Mouse (Mus musculus): ENCODE measurements around the gene C530008M17Rik.

C530008M17Rik gene

GRCm38 (mm10) chr5:76832529-76833210, 176.4 kb downstream of the C530008M17Rik start:
- no peak for DNase-seq (ENCODE audit: low spot score in 2 of 2)

DNA sequence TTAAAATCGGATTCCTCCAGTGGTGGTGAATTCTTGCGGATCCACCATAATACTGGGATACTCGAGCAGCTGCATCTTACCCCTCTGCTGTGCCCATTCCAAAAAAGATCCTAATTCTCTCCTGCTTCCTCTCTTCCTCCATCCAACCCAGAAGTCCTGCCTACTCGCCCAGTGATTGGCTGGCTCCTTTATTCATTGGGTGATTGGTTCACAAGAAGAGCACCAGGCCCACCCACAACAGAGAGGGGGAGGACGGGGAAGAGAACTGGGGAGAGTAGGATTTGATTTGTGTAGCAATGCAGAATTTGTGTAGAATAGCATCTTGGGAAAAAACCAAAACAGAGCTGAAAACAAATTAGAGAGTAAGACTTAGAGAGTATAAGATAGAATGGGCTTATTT, 180.7 kb downstream of the C530008M17Rik start:
- DNase-seq (ENCODE audit: low spot score in 2 of 2): no peak

- DNase-seq (ENCODE audit: low spot score in 2 of 2): no peak
Observed at GRCm38 (mm10) chr5:76839786-76840185, 183.5 kb downstream of the C530008M17Rik start.

DNA sequence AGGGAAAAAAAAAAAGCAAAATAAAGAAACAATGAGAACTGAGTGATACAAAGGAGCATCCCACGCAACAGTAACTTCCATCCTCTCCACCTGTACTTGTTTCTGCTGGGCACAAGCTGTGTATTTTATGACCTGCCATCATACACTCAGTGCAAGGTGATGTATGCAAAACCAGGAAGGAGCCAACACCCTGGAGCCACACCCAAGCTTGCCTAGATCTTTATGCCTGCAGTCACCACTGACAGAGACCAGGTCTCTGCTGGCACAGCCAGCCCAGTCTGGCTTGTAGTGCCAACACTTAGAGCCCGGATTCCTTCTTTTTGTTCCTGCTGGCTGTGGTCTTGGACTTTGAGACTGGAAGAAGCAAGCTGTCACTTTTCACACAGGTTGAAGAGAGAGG, 185.5 kb downstream of the C530008M17Rik start:
- DNase-seq (ENCODE audit: low spot score in 2 of 2): no peak

GRCm38 (mm10) chr5:76843448-76843847, 187.1 kb downstream of the C530008M17Rik start:
- DNase-seq (ENCODE audit: low spot score in 2 of 2): peak; percentile 51 to 79

- DNase-seq (ENCODE audit: low spot score in 2 of 2): no peak
Observed at GRCm38 (mm10) chr5:76843851-76844419, 187.6 kb downstream of the C530008M17Rik start.

GRCm38 (mm10) chr5:76844618-76845186, 188.4 kb downstream of the C530008M17Rik start:
- no peak for DNase-seq (ENCODE audit: low spot score in 2 of 2)

GRCm38 (mm10) chr5:76847106-76847505, 190.8 kb downstream of the C530008M17Rik start:
- DNase-seq (ENCODE audit: low spot score in 2 of 2): no peak

DNA sequence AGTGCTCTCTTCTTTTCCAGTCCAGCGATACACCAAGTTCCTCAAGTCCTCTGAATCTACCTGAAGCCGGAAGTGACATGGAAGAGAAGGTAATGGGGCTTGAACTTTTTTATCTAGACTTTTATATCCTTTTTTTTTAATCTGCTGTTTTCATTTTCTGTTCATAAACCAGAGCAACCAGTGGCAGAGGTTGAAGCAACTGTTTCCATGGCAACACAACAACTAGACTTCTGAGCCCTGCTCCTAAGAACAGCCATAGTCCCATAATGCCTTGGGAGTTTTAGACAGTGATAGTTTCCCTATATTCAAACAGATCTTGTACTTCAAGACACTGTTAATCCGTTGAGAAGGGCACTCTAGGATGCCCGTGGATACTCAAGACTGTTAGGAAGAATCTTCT, 195.0 kb downstream of the C530008M17Rik start:
- no peak for DNase-seq (ENCODE audit: low spot score in 2 of 2)

DNA sequence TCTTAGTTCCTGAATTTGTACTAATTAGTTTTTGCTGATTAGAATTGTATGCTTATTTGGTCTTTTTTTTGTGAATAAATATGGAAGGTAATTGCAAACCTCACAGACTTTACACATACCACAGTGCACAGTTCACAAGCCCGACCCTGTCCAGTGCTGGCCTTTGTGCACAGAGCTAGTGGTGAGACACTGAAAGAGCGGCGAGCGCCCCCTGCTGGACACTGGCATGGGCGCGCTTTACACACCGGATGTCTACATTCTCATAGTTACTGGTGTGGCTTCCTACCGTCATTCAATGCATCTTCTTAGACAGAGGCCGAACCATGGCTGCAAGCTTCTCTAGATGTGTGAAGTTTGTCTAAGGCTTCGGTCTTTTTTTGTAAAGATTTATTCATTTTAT, 197.2 kb downstream of the C530008M17Rik start:
- peak; percentile 58 to 78 for DNase-seq (ENCODE audit: low spot score in 2 of 2)

DNA sequence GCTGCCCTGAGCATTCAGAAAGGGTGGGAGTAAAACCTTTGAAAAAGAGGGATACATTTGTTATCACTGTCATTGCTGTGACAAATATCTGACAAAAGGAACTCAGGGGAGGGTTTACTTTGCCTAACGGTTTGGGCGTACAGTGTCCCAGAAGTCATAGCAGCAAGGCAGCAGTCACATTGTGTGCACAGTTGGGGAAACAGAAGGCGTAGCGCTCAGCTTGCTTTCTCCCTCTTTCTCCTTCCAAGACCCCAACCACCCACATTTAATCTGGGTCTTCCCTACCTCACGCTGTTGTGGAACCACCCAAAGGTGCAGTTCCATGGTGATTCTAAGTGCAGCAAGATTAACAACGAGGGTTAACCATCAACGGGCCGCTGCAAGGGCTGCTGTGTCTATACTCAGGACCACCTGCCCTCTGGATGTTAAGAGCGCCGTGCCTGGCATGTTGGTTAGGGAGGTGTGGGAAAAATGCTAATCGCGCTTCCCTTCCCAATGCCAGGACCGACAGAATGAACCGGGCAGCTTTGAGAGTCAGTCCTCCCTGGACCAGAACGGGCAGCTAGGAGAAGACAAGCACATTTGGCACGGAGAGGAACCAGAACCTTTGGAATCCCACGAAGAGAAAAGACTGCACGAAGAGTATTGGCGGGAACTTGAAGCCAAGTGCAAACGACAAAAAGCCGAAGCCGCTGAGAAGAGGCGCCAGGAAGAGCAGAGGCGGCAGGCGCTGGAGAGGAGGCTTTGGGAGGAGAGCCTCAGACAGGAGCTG, 199.7 kb downstream of the C530008M17Rik start:
- no peak for DNase-seq (ENCODE audit: low spot score in 2 of 2)

DNA sequence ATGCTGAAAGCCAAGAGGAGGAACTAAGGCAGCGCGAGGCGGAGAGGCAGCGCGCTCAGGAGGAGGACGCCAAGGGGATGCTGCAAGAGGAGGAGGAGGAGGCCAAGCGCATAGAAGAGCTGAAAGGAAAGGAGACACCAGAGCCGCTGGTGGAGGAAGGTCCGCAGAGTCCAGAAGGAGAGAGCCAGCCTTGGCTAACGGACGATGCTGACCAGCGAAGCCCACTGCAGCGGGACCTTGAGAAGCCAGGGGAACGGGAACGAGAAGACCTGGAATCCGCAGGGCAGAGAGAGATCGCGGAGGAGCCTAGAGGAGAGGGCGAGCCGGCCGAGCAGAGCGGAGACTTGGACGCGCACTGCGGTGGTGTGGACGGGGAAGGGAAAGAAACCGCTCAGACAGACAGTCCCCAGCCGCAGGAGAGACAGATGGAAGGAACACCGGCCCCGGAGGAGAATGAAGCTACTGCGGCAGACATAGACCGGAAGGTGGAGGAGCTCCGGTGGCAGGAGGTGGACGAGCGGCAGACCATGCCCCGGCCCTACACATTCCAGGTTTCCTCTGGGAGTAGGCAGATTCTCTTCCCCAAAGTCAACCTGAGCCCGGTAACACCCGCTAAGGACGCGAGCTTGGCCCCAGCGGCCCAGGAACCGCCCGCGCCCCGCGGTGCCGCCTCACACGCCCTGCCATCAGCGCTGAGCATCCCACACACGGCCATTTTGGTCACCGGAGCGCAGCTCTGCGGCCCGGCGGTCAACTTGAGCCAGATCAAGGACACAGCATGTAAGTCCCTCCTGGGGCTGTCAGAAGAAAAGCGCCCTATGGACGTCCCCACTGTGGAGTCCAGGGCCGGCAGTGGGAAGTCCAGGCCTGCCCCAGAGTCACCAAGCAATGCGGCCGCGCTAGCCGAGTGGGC, 201.0 kb downstream of the C530008M17Rik start:
- DNase-seq (ENCODE audit: low spot score in 2 of 2): no peak

DNA sequence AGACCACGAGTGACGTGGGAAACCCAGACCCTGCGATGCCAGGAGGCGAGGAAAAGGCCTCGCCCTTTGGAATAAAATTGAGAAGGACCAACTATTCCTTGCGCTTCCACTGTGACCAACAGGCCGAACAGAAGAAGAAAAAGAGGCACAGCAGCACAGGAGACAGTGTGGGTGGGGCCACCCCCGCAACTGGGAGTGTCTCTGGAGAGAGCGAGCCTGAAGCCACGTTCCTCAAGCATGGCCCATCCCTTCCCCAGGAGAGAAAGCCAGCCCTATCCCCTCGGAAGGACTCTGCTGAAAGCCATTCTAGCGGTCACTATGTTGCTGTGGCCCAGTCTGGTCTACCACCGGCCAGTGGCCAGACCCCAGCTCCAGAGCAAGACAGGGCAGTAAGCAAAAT, 202.1 kb downstream of the C530008M17Rik start:
- no peak for DNase-seq (ENCODE audit: low spot score in 2 of 2)

DNA sequence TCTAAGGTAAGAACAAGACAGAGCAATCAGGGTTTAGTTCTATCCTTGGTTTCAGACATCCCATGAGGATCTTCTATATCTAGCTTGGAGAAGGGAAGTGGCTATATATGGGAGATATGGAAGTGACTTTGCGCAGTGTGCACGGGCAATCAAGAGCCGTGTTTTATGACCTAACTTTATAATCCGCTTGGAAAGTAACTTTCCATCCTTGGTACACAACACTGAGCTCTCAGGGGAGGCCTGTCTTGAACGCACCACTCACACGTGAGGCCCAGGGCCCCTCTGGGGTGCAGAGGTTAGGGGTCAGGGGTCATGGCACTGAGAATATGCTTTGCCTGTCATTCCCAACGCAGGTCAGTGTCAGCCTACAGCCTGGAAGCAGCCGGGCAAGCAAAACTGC, 210.5 kb downstream of the C530008M17Rik start:
- DNase-seq (ENCODE audit: low spot score in 2 of 2): no peak

GRCm38 (mm10) chr5:76868693-76869286, 212.5 kb downstream of the C530008M17Rik start:
- no peak for DNase-seq (ENCODE audit: low spot score in 2 of 2)

DNA sequence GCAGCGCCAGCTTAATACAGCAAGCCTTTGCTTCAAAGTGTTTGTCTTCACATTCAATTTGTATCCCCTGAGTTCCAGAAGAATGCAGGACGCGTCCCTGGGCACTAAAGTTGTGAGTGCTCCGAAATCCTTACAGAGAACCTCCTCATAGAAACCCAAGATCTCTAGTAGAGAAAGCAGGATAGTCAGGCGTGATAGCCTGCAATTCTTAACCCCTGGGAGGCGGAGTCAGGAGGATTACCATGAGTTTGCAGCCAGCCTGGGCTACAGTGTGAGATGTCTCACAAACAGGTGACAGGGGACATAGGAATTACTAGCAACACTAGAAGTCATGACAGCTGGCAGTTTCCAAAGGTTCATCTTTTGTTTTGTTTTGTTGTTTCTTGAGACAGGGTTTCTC, 213.2 kb downstream of the C530008M17Rik start:
- DNase-seq (ENCODE audit: low spot score in 2 of 2): no peak

- DNase-seq (ENCODE audit: low spot score in 2 of 2): no peak
Observed at GRCm38 (mm10) chr5:76876106-76876758, 219.9 kb downstream of the C530008M17Rik start.

DNA sequence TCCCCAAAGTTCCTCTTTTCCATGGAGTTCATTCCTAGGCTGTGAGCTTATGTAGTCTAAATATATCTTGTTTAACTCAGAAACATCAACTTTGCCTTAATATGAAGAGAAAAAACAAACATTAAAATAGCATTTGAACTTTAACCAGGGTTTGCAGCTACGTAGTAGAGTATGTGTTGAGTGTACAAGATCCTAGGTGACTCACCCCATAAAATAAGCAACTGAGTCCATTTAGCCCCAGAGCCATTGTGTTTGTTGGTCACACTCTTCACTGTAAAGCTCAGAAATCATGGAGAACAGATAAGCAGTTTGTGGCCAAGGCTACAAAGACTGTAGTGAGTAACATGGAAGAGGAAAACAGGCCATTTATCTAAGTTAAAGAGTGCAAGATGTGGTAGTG, 227.8 kb downstream of the C530008M17Rik start:
- no peak for DNase-seq (ENCODE audit: low spot score in 2 of 2)

DNA sequence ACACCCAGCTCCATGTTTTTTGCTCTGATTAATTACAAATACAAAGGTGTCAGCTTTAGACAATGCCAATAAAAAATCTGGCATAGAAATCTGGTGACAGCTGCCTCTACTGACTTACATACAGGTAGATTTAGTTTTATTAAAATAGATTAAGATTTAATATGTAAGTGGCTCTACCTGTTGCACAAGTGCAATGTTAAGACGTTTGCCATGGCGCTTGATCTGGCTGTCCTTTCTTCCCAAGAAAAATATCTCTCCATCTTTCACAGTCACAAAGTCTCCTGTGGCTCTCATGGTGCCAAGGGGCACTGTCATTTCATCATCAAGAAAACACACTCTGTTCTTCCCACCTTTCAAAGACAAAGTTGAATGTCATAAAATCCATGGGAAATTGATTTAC, 230.7 kb downstream of the C530008M17Rik start:
- no peak for DNase-seq (ENCODE audit: low spot score in 2 of 2)

DNA sequence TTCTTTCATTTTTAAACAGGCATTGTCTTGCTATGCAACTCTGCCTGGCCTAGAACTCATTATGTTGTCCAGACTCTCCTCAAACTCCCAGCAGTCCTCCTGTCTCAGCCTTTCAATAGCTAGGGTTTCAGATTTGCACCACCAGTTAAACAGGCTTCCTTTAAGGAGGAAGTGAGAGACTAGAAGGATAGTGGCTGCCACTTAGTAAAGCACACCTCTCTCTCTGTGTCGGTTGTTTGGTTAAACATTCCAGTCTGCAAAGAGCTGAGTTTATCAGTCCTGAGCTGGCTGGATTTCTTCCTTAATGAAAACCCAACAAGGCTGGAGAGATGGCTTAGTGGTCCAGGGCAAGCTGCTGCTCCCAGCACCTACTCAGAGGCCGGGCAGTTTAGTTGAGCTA, 236.3 kb downstream of the C530008M17Rik start:
- DNase-seq (ENCODE audit: low spot score in 2 of 2): no peak

DNA sequence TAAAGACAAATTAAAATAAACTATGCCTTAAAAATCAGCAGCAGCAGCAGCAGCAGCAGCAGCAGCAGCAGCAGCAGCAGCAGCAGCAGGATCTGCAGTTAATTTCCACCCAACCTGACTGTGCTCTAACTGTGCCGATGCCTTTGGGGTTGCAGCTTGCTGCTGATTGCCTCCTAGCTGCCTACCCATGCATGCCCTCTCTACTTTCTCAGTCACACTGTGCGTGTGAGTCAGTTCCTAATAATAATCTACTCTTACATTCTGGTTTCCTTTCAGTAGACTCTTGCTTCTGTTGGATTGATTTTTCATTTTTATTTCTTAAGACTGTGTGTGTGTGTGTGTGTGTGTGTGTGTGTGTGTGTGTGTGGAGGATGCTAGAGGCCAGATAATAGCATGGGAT, 236.8 kb downstream of the C530008M17Rik start:
- no peak for DNase-seq (ENCODE audit: low spot score in 2 of 2)

Data from urinary bladder, postnatal 4 days (tissue).